Mouse (Mus musculus) cortical plate, adult 2 months (tissue): ENCODE data around the gene B4galt3.
"Not testable (repeated sequence)": the region's sequence is repeated elsewhere in the genome, so short reads cannot be mapped to it uniquely, and the experiment has no call there.

Experiments
- CTCF ChIP-seq: fragments of 200-500 bp; IDR thresholded peaks from 2 replicates; pipeline ENCODE4 v1.5.1; 2011; ENCODE audit warnings: mild to moderate bottlenecking, control low read depth, low read length; ENCODE audit not compliant: insufficient read depth; ENCODE audit errors: extremely low read depth
- POLR2A ChIP-seq: fragments of 200-500 bp; IDR thresholded peaks from 2 replicates; pipeline ENCODE4 v1.6.1; 2011; ENCODE audit warnings: mild to moderate bottlenecking, low read length, control low read depth; ENCODE audit not compliant: insufficient read depth; ENCODE audit errors: extremely low read depth

GRCm38 (mm10) chr1:171241952-171242351 is 28.2 kb upstream of the B4galt3 start:
- not testable (repeated sequence) for TF ChIP-seq CTCF, POLR2A
